Mouse (Mus musculus) inflammation-experienced regulatory T-cells (primary cell): ENCODE results near the gene Ldhd. TPM values are rescaled to one million over a fixed set of nuclear protein-coding genes. Genes with fewer than 3 reads are reported as not detected.

Experiments
- polyA plus RNA-seq, 2 experiments: library from polyadenylated mRNA; unstranded; fragments of 100-300 nt; shearing (Covaris generic); gene quantifications; one replicate each; pipeline ENCODE4 v1.2.1; 2017

Ldhd gene
- polyA plus RNA-seq: 1 to 10 TPM; 1.1 to 2.0 TPM

GRCm38 (mm10) chr8:111630105-111630521, at the start of gene Ldhd:
Ldhd (minus strand) TSS chr8:111630374.

GRCm38 (mm10) chr8:111643264-111644141, 13.3 kb upstream of the Ldhd start, which contains the start of gene Zfp1:
Zfp1 (plus strand) TSS chr8:111643401.

Other genes starting within 250 kb of the Ldhd start
- gene Fa2h, start 236.6 kb downstream of the Ldhd start, polyA plus RNA-seq: not detected
- gene Wdr59, start 108.3 kb downstream of the Ldhd start, polyA plus RNA-seq: 10 to 100 TPM in 1 of 2 experiments, 1 to 10 TPM in 1; 4.8 to 11.2 TPM
- gene Znrf1, start 94.3 kb downstream of the Ldhd start, polyA plus RNA-seq: 100 to 1,000 TPM; 160 to 291 TPM
- gene Zfp1, start 13.0 kb upstream of the Ldhd start, polyA plus RNA-seq: 10 to 100 TPM; 39.3 to 42.1 TPM
- 1 to 10 TPM in 1 of 2 experiments, not detected in 1; 1.5 TPM for gene Ctrb1, start 60.6 kb upstream of the Ldhd start, polyA plus RNA-seq
- 1 to 10 TPM; 2.3 to 9.2 TPM for gene Bcar1, start 113.4 kb upstream of the Ldhd start, polyA plus RNA-seq
- 100 to 1,000 TPM in 1 of 2 experiments, 10 to 100 TPM in 1; 85.8 to 104 TPM for gene Cfdp1, start 223.9 kb upstream of the Ldhd start, polyA plus RNA-seq
- 1 to 10 TPM; 1.2 to 1.7 TPM for gene Tmem170, start 246.4 kb upstream of the Ldhd start, polyA plus RNA-seq